Mouse (Mus musculus): Measurements from ENCODE around the gene Clmn.

Gene Clmn

GRCm38 (mm10) chr12:104864439-104865165, at the start of gene Clmn:
Gene Clmn, minus strand, starts transcription at chr12:104865076.
- peak in 1 of 2 experiments; percentile 34 for DNase-seq (ENCODE audit: low spot score in 2 of 2)

GRCm38 (mm10) chr12:104912990-104913389, 48.1 kb upstream of the Clmn start:
- DNase-seq (ENCODE audit: low spot score in 2 of 2): no peak

GRCm38 (mm10) chr12:104912281-104912933, 47.5 kb upstream of the Clmn start:
- no peak for DNase-seq (ENCODE audit: low spot score in 2 of 2)

- no peak for DNase-seq (ENCODE audit: low spot score in 2 of 2)
Measured at GRCm38 (mm10) chr12:104909750-104910149, 44.9 kb upstream of the Clmn start.

- DNase-seq (ENCODE audit: low spot score in 2 of 2): no peak
Measured at GRCm38 (mm10) chr12:104908986-104909385, 44.1 kb upstream of the Clmn start.

- DNase-seq (ENCODE audit: low spot score in 2 of 2): no peak
Measured at GRCm38 (mm10) chr12:104908024-104908781, 43.3 kb upstream of the Clmn start.

GRCm38 (mm10) chr12:104907133-104907532, 42.3 kb upstream of the Clmn start:
- no peak for DNase-seq (ENCODE audit: low spot score in 2 of 2)

GRCm38 (mm10) chr12:104904138-104904537, 39.3 kb upstream of the Clmn start:
- DNase-seq (ENCODE audit: low spot score in 2 of 2): no peak

- DNase-seq (ENCODE audit: low spot score in 2 of 2): no peak
Measured at GRCm38 (mm10) chr12:104902392-104903053, 37.6 kb upstream of the Clmn start.

GRCm38 (mm10) chr12:104901320-104901719, 36.4 kb upstream of the Clmn start:
- no peak for DNase-seq (ENCODE audit: low spot score in 2 of 2)

- no peak for DNase-seq (ENCODE audit: low spot score in 2 of 2)
Measured at GRCm38 (mm10) chr12:104899835-104900234, 35.0 kb upstream of the Clmn start.

- DNase-seq (ENCODE audit: low spot score in 2 of 2): no peak
Measured at GRCm38 (mm10) chr12:104899161-104899560, 34.3 kb upstream of the Clmn start.

- no peak for DNase-seq (ENCODE audit: low spot score in 2 of 2)
Measured at GRCm38 (mm10) chr12:104898718-104899117, 33.8 kb upstream of the Clmn start.

- no peak for DNase-seq (ENCODE audit: low spot score in 2 of 2)
Measured at GRCm38 (mm10) chr12:104897051-104897618, 32.3 kb upstream of the Clmn start.

- DNase-seq (ENCODE audit: low spot score in 2 of 2): no peak
Measured at GRCm38 (mm10) chr12:104896640-104897039, 31.8 kb upstream of the Clmn start.

GRCm38 (mm10) chr12:104892245-104892644, 27.4 kb upstream of the Clmn start:
- no peak for DNase-seq (ENCODE audit: low spot score in 2 of 2)

GRCm38 (mm10) chr12:104890066-104890465, 25.2 kb upstream of the Clmn start:
- DNase-seq (ENCODE audit: low spot score in 2 of 2): no peak

- no peak for DNase-seq (ENCODE audit: low spot score in 2 of 2)
Measured at GRCm38 (mm10) chr12:104886104-104886503, 21.2 kb upstream of the Clmn start.

- no peak for DNase-seq (ENCODE audit: low spot score in 2 of 2)
Measured at GRCm38 (mm10) chr12:104882533-104882932, 17.7 kb upstream of the Clmn start.

- DNase-seq (ENCODE audit: low spot score in 2 of 2): no peak
Measured at GRCm38 (mm10) chr12:104882061-104882460, 17.2 kb upstream of the Clmn start.

- DNase-seq (ENCODE audit: low spot score in 2 of 2): no peak
Measured at GRCm38 (mm10) chr12:104881518-104882060, 16.7 kb upstream of the Clmn start.
